Mouse (Mus musculus): Measurements from ENCODE around the gene Kctd17. TPM values are rescaled to one million over a fixed set of nuclear protein-coding genes. Genes with fewer than 3 reads are reported as not detected.

Gene Kctd17
- 127 TPM for polyA plus RNA-seq (2014; fragmentation: Illumina TruSeq; extraction: RNeasy Lipid Tissue Mini Kit (QIAGEN cat#74804); ENCODE audit: low read depth, low replicate concordance)

GRCm38 (mm10) chr15:78428391-78429138 is at the start of gene Kctd17:
TSS of gene Kctd17 (plus strand) at chr15:78428564.

DNA sequence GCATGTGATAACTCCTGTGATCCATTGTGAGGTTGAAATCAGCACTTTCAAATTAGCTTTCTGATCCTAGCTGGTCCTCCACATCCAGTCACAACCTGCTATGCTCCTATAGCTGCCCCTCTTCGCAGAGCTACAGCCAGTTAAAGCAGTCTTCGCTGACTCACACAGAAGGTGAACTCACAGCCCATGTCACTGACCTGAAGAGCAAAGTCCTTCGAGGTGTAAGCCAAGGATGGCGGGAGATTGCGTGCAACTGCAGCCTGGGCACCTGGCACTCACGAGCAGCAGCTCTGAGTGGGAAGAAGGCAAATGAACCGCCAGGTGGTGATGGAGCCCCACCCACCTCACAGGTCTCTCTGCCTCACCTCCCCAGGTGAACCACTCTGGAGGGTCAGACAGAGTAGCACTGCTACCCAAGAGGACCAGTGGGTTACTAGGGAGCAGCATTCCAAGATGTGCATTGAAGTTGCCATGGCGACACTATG is 32.8 kb upstream of the Kctd17 start, which contains the start of gene Tex33:
TSS of gene Tex33 (minus strand) at position 435 of the 485 bp plus-strand sequence.

GRCm38 (mm10) chr15:78405517-78406211 is 22.7 kb upstream of the Kctd17 start, which contains the start of gene Tst:
TSS of gene Tst (minus strand) at chr15:78405907.

GRCm38 (mm10) chr15:78406293-78406934 is 21.9 kb upstream of the Kctd17 start, which contains the start of gene Mpst:
TSS of gene Mpst (plus strand) at chr15:78406416.

GRCm38 (mm10) chr15:78468379-78468937 is 40.1 kb downstream of the Kctd17 start, which contains the start of gene Tmprss6:
TSS of gene Tmprss6 (minus strand) at chr15:78468634.

Other genes with a start within 250 kb of the Kctd17 start
- 0.45 TPM for gene Pvalb, start 222.2 kb upstream of the Kctd17 start, polyA plus RNA-seq (2014; fragmentation: Illumina TruSeq; extraction: RNeasy Lipid Tissue Mini Kit (QIAGEN cat#74804); ENCODE audit: low read depth, low replicate concordance)
- 9.2 TPM for gene Ncf4, start 183.8 kb upstream of the Kctd17 start, polyA plus RNA-seq (2014; fragmentation: Illumina TruSeq; extraction: RNeasy Lipid Tissue Mini Kit (QIAGEN cat#74804); ENCODE audit: low read depth, low replicate concordance)
- 5.3 TPM for gene Csf2rb2, start 122.8 kb upstream of the Kctd17 start, polyA plus RNA-seq (2014; fragmentation: Illumina TruSeq; extraction: RNeasy Lipid Tissue Mini Kit (QIAGEN cat#74804); ENCODE audit: low read depth, low replicate concordance)
- gene Csf2rb, start 102.8 kb upstream of the Kctd17 start, polyA plus RNA-seq (2014; fragmentation: Illumina TruSeq; extraction: RNeasy Lipid Tissue Mini Kit (QIAGEN cat#74804); ENCODE audit: low read depth, low replicate concordance): 14.8 TPM
- gene Tex33, start 32.7 kb upstream of the Kctd17 start, polyA plus RNA-seq (2014; fragmentation: Illumina TruSeq; extraction: RNeasy Lipid Tissue Mini Kit (QIAGEN cat#74804); ENCODE audit: low read depth, low replicate concordance): 9.8 TPM
- gene Tst, start 22.7 kb upstream of the Kctd17 start, polyA plus RNA-seq (2014; fragmentation: Illumina TruSeq; extraction: RNeasy Lipid Tissue Mini Kit (QIAGEN cat#74804); ENCODE audit: low read depth, low replicate concordance): 51.7 TPM
- gene Mpst, start 22.1 kb upstream of the Kctd17 start, polyA plus RNA-seq (2014; fragmentation: Illumina TruSeq; extraction: RNeasy Lipid Tissue Mini Kit (QIAGEN cat#74804); ENCODE audit: low read depth, low replicate concordance): 50.4 TPM
- 0.45 TPM for gene Tmprss6, start 40.1 kb downstream of the Kctd17 start, polyA plus RNA-seq (2014; fragmentation: Illumina TruSeq; extraction: RNeasy Lipid Tissue Mini Kit (QIAGEN cat#74804); ENCODE audit: low read depth, low replicate concordance)
- gene Il2rb, start 66.7 kb downstream of the Kctd17 start, polyA plus RNA-seq (2014; fragmentation: Illumina TruSeq; extraction: RNeasy Lipid Tissue Mini Kit (QIAGEN cat#74804); ENCODE audit: low read depth, low replicate concordance): 2.5 TPM
- 14.7 TPM for gene C1qtnf6, start 102.9 kb downstream of the Kctd17 start, polyA plus RNA-seq (2014; fragmentation: Illumina TruSeq; extraction: RNeasy Lipid Tissue Mini Kit (QIAGEN cat#74804); ENCODE audit: low read depth, low replicate concordance)
- not detected for gene Sstr3, start 116.1 kb downstream of the Kctd17 start, polyA plus RNA-seq (2014; fragmentation: Illumina TruSeq; extraction: RNeasy Lipid Tissue Mini Kit (QIAGEN cat#74804); ENCODE audit: low read depth, low replicate concordance)
- gene Rac2, start 144.2 kb downstream of the Kctd17 start, polyA plus RNA-seq (2014; fragmentation: Illumina TruSeq; extraction: RNeasy Lipid Tissue Mini Kit (QIAGEN cat#74804); ENCODE audit: low read depth, low replicate concordance): 9.9 TPM
- gene Cyth4, start 168.5 kb downstream of the Kctd17 start, polyA plus RNA-seq (2014; fragmentation: Illumina TruSeq; extraction: RNeasy Lipid Tissue Mini Kit (QIAGEN cat#74804); ENCODE audit: low read depth, low replicate concordance): 28.4 TPM

Measured in adipose tissue, adult 10 weeks (tissue).